Mouse (Mus musculus) limb, embryonic 14.5 days (tissue): ENCODE measurements around the gene Gpr152. TPM values are rescaled to one million over a fixed set of nuclear protein-coding genes. Genes with fewer than 3 reads are reported as not detected.

Experiments used
- ATAC-seq: fragments of 200-750 bp; cut with Nextera tagmentation; 2 replicates; pipeline ENCODE4 v1.8.0; 2017; ENCODE audit warnings: low read depth, moderate number of reproducible peaks, moderate TSS enrichment; ENCODE audit not compliant: low FRiP score
- DNase-seq: peaks from one replicate; pipeline ENCODE4 v3.0.0-alpha.2; 2015; ENCODE audit warnings: low spot score
- H3K27ac ChIP-seq: fragments of 300-500 bp; sonication (generic); replicated peaks from 2 replicates; pipeline ENCODE4 v1.5.1; 2014; ENCODE audit warnings: low read depth, mild to moderate bottlenecking, low read length, moderate library complexity, mixed read lengths
- H3K27me3 ChIP-seq: fragments of 300-500 bp; sonication (generic); 2 replicates; pipeline ENCODE4 v1.6.1; 2014; ENCODE audit warnings: low read length, mixed read lengths; ENCODE audit not compliant: control insufficient read depth, insufficient read depth
- H3K36me3 ChIP-seq: fragments of 300-500 bp; sonication (generic); 2 replicates; pipeline ENCODE4 v1.6.1; 2014; ENCODE audit warnings: mild to moderate bottlenecking, low read length, moderate library complexity, mixed read lengths; ENCODE audit not compliant: control insufficient read depth, insufficient read depth
- H3K4me1 ChIP-seq: fragments of 300-500 bp; sonication (generic); 2 replicates; pipeline ENCODE4 v1.6.1; 2014; ENCODE audit warnings: antibody characterized with exemption, low read length, mixed read lengths; ENCODE audit not compliant: control insufficient read depth, insufficient read depth
- H3K4me2 ChIP-seq: fragments of 300-500 bp; sonication (generic); replicated peaks from 2 replicates; pipeline ENCODE4 v1.6.1; 2014; ENCODE audit warnings: low read depth, mild to moderate bottlenecking, low read length, moderate library complexity; ENCODE audit not compliant: severe bottlenecking
- H3K4me3 ChIP-seq: fragments of 300-500 bp; sonication (generic); replicated peaks from 2 replicates; pipeline ENCODE4 v1.5.1; 2014; ENCODE audit warnings: low read length
- H3K9ac ChIP-seq: fragments of 300-500 bp; sonication (generic); 2 replicates; pipeline ENCODE4 v1.6.1; 2014; ENCODE audit warnings: mild to moderate bottlenecking, low read depth, low read length, moderate library complexity; ENCODE audit not compliant: severe bottlenecking
- H3K9me3 ChIP-seq: fragments of 300-500 bp; sonication (generic); 2 replicates; pipeline ENCODE4 v1.6.1; 2016; ENCODE audit warnings: low read length; ENCODE audit not compliant: control insufficient read depth
- POLR2A ChIP-seq: fragments of 200-500 bp; IDR thresholded peaks from 2 replicates; pipeline ENCODE4 v1.8.0; 2012; ENCODE audit warnings: inconsistent platforms, mild to moderate bottlenecking, moderate library complexity, borderline replicate concordance; ENCODE audit not compliant: insufficient read depth, insufficient read length; ENCODE audit errors: extremely low read depth
- WGBS: fragments of 180-500 bp; shearing (Covaris S2); extraction: QIAGEN DNeasy Blood & Tissue Kit; methylation state at CpG from one replicate; pipeline ENCODE4 v1.1.7; 2014; 5-methylcytosine and 5-hydroxymethylcytosine counted together
- polyA plus RNA-seq, 2 experiments: library from polyadenylated mRNA; depleted of rRNA in 1 of 2; stranded (reverse) in 1 of 2; unstranded in 1 of 2; fragments of >200 nt; fragmentation: Nextera tagmentation in 1 of 2; extraction: Ambion mirVana in 1 of 2; gene quantifications; 2 replicates each; pipeline versions ENCODE4 v1.2.1 to v1.2.3; 2012 to 2014

Gpr152 gene
- polyA plus RNA-seq, 2 experiments: 0.01 TPM; not detected in 1

GRCm38 (mm10) chr19:4102626-4103025 is 37.0 kb upstream of the Gpr152 start:
- peaks cover 32% of the 10 kb centered on the region; the same call in 1 of the 2 replicates for H3K27me3 ChIP-seq
- H3K4me3 ChIP-seq: no peak overlapping the region
- no peak for TF ChIP-seq POLR2A
- WGBS: 94% methylated on average over 12 of the region's 12 CpGs
- no peak for ATAC-seq
- H3K4me1 ChIP-seq: peaks cover 22% of the 10 kb centered on the region
- no peak overlapping the region for H3K4me2 ChIP-seq
- H3K27ac ChIP-seq: no peak overlapping the region
- no peak for DNase-seq
- H3K36me3 ChIP-seq: no peaks in the 10 kb centered on the region
- no peak overlapping the region for H3K9ac ChIP-seq
- no peaks in the 10 kb centered on the region for H3K9me3 ChIP-seq

- WGBS: 94% methylated on average over 18 of the region's 18 CpGs
- Histone ChIP-seq H3K4me3 (no peak overlapping the region), H3K27ac (no peak overlapping the region), H3K9me3 (no peaks in the 10 kb centered on the region), H3K4me2 (no peak overlapping the region), H3K36me3 (no peaks in the 10 kb centered on the region), H3K4me1 (peaks cover 18% of the 10 kb centered on the region), H3K27me3 (peaks cover 32% of the 10 kb centered on the region; the same call in 1 of the 2 replicates), H3K9ac (no peak overlapping the region)
- TF ChIP-seq POLR2A: no peak
- ATAC-seq (no peak), DNase-seq (no peak)
These were observed 36.3 kb upstream of the Gpr152 start for GRCm38 (mm10) chr19:4103294-4103693.

GRCm38 (mm10) chr19:4103792-4104191 is 35.8 kb upstream of the Gpr152 start:
- TF ChIP-seq POLR2A: no peak
- no peak for ATAC-seq
- H3K4me2 ChIP-seq: no peak overlapping the region
- H3K4me3 ChIP-seq: no peak overlapping the region
- no peak overlapping the region for H3K27ac ChIP-seq
- no peaks in the 10 kb centered on the region for H3K36me3 ChIP-seq
- peaks cover 18% of the 10 kb centered on the region for H3K4me1 ChIP-seq
- H3K9me3 ChIP-seq: no peaks in the 10 kb centered on the region
- H3K27me3 ChIP-seq: peaks cover 32% of the 10 kb centered on the region; the same call in 1 of the 2 replicates
- H3K9ac ChIP-seq: no peak overlapping the region
- WGBS: 74% methylated on average over 3 of the region's 3 CpGs
- DNase-seq: no peak

GRCm38 (mm10) chr19:4104675-4105194 is 34.9 kb upstream of the Gpr152 start:
- no peaks in the 10 kb centered on the region for H3K9me3 ChIP-seq
- H3K9ac ChIP-seq: no peak overlapping the region
- H3K27me3 ChIP-seq: peaks cover 26% of the 10 kb centered on the region; the same call in 1 of the 2 replicates
- H3K4me2 ChIP-seq: no peak overlapping the region
- peaks cover 11% of the 10 kb centered on the region for H3K4me1 ChIP-seq
- no peaks in the 10 kb centered on the region for H3K36me3 ChIP-seq
- no peak overlapping the region for H3K4me3 ChIP-seq
- 90% methylated on average over 16 of the region's 16 CpGs for WGBS
- DNase-seq (no peak), ATAC-seq (no peak)
- TF ChIP-seq POLR2A: no peak
- no peak overlapping the region for H3K27ac ChIP-seq

- Histone ChIP-seq H3K36me3 (peaks cover 4% of the 10 kb centered on the region), H3K4me3 (no peak overlapping the region), H3K9me3 (no peaks in the 10 kb centered on the region), H3K27ac (no peak overlapping the region), H3K4me2 (no peak overlapping the region), H3K9ac (no peak overlapping the region), H3K27me3 (peaks cover 7% of the 10 kb centered on the region; the same call in 1 of the 2 replicates), H3K4me1 (no peaks in the 10 kb centered on the region)
- TF ChIP-seq POLR2A: no peak
- no peak for DNase-seq
- ATAC-seq: no peak
- WGBS: 84% methylated on average over 14 of the region's 14 CpGs
These were observed 32.9 kb upstream of the Gpr152 start for GRCm38 (mm10) chr19:4106654-4107053.

GRCm38 (mm10) chr19:4108535-4108934 is 31.1 kb upstream of the Gpr152 start:
- no peak for TF ChIP-seq POLR2A
- Histone ChIP-seq H3K4me2 (no peak overlapping the region), H3K27ac (no peak overlapping the region), H3K27me3 (no peaks in the 10 kb centered on the region), H3K9ac (no peak overlapping the region), H3K4me3 (no peak overlapping the region), H3K4me1 (peaks cover 1% of the 10 kb centered on the region; the same call in 1 of the 2 replicates), H3K9me3 (no peaks in the 10 kb centered on the region), H3K36me3 (peaks cover 20% of the 10 kb centered on the region)
- no peak for DNase-seq
- no peak for ATAC-seq
- 91% methylated on average over 9 of the region's 9 CpGs for WGBS
